20 mouse cellular contexts compared by ENCODE assay signal in genomic region chr10:111222535-111222934, GRCm38 (mm10). TPM values are rescaled to one million over a fixed set of nuclear protein-coding genes. Genes with fewer than 3 reads are reported as not detected.
DNase-seq lines count a peak whose midpoint lies in the region; ATAC-seq and TF ChIP-seq lines count a peak whose summit lies in the region.
"Had no signal": no experiment of that assay in that cellular context is flagged by ENCODE, and none has a peak within 500 bp of the region (broad histone marks: within the 10 kb centered on the region; RNA-seq: fewer than 3 reads in every experiment).

No protein-coding gene starts in this region.

- TF ChIP-seq CTCF in bone marrow, adult 2 months (IDR thresholded peaks at IDR 0.05; ENCODE audit: control insufficient read depth, insufficient read depth, low read length) = no peak
- TF ChIP-seq CTCF in liver, postnatal 0 days (IDR thresholded peaks at IDR 0.05; ENCODE audit: low read depth) = no peak

- H3K9ac ChIP-seq in heart, embryonic 13.5 days = 0 out of 2 replicates have a peak overlapping the region, but pooled peaks have one; percentile 19
- H3K9ac ChIP-seq in liver, postnatal 0 days (replicated peaks) = no peak overlapping the region
- H3K9ac ChIP-seq: embryonic facial prominence, embryonic 13.5 days; forebrain, embryonic 12.5 days; heart, embryonic 15.5 days; limb, embryonic 13.5 days; midbrain, embryonic 12.5 days had no signal

- DNase-seq in heart, adult 9 months (ENCODE audit: low spot score in 2 of 2) = no peak
- peak; percentile 25 for DNase-seq in liver, postnatal 0 days
- no peak for DNase-seq in layer of hippocampus, adult 11-12 months (ENCODE audit: low spot score)
- DNase-seq in Muller cell, postnatal 12 days (ENCODE audit: inconsistent ontology term) = no peak
- DNase-seq in thymus, postnatal 25 days = no peak
- DNase-seq: B cell, adult 2 months; cerebellum, adult 11-12 months; gastrocnemius, postnatal 36 days; kidney, adult 18-20 months; layer of hippocampus, adult 9-11 months had no signal

- no peak overlapping the region for H3K27ac ChIP-seq in heart, embryonic 13.5 days (replicated peaks)
- H3K27ac ChIP-seq in bone marrow, adult 2 months (ENCODE audit: control insufficient read depth, insufficient read depth, low read depth, low read length, poor library complexity) = peak overlapping the region; percentile 60; the same call in 1 of the 2 replicates
- no peak overlapping the region for H3K27ac ChIP-seq in liver, postnatal 0 days (ENCODE audit: low read depth)
- H3K27ac ChIP-seq: embryonic facial prominence, embryonic 13.5 days; forebrain, embryonic 12.5 days; heart, embryonic 15.5 days; hindbrain, postnatal 0 days; limb, embryonic 13.5 days; midbrain, embryonic 12.5 days had no signal

- no peak overlapping the region for H3K4me3 ChIP-seq in heart, embryonic 13.5 days
- no peak overlapping the region for H3K4me3 ChIP-seq in bone marrow, adult 2 months (replicated peaks; ENCODE audit: control insufficient read depth, low read depth, low read length)
- H3K4me3 ChIP-seq in liver, postnatal 0 days (ENCODE audit: low read depth, low read length) = no peak overlapping the region
- H3K4me3 ChIP-seq: embryonic facial prominence, embryonic 13.5 days; forebrain, embryonic 12.5 days; heart, embryonic 15.5 days; limb, embryonic 13.5 days; midbrain, embryonic 12.5 days; myocyte had no signal

- peak overlapping the region; percentile 42; the same call in 1 of the 2 replicates for H3K4me2 ChIP-seq in heart, embryonic 13.5 days
- H3K4me2 ChIP-seq in liver, postnatal 0 days (ENCODE audit: low read depth, low read length) = peak overlapping the region; percentile 45
- H3K4me2 ChIP-seq: embryonic facial prominence, embryonic 13.5 days; forebrain, embryonic 12.5 days; heart, embryonic 15.5 days; limb, embryonic 13.5 days had no signal

- no peak for TF ChIP-seq POLR2A in bone marrow, adult 2 months (IDR thresholded peaks at IDR 0.05; ENCODE audit: borderline replicate concordance, control insufficient read depth, low read depth, low read length)

- H3K9me3 ChIP-seq in heart, embryonic 13.5 days = no peaks in the 10 kb centered on the region
- H3K9me3 ChIP-seq in liver, postnatal 0 days (ENCODE audit: low read length) = no peaks in the 10 kb centered on the region
- H3K9me3 ChIP-seq: embryonic facial prominence, embryonic 13.5 days; forebrain, embryonic 12.5 days; heart, embryonic 15.5 days; limb, embryonic 13.5 days; midbrain, embryonic 12.5 days had no signal

- peaks cover 6% of the 10 kb centered on the region; the same call in 1 of the 2 replicates for H3K36me3 ChIP-seq in heart, embryonic 13.5 days
- 0 out of 2 replicates have a peak, but pooled peaks cover 3% of the 10 kb centered on the region for H3K36me3 ChIP-seq in liver, postnatal 0 days (replicated peaks; ENCODE audit: insufficient read depth, low read length)
- H3K36me3 ChIP-seq: embryonic facial prominence, embryonic 13.5 days; forebrain, embryonic 12.5 days; heart, embryonic 15.5 days; limb, embryonic 13.5 days; midbrain, embryonic 12.5 days had no signal

- TF ChIP-seq EP300 in liver, postnatal 0 days (IDR thresholded peaks at IDR 0.05; ENCODE audit: low read depth) = no peak

- ATAC-seq in heart, embryonic 13.5 days (ENCODE audit: extremely low read depth, insufficient number of reproducible peaks, low FRiP score, low TSS enrichment) = no peak
- ATAC-seq in erythroid progenitor cell, adult 5-6 weeks (replicated peaks; ENCODE audit: low FRiP score, poor library complexity, severe bottlenecking) = peak; percentile 95
- peak; percentile 93 for ATAC-seq in liver, postnatal 0 days
- ATAC-seq: hindbrain, postnatal 0 days had no signal

- no peaks in the 10 kb centered on the region for H3K27me3 ChIP-seq in heart, embryonic 13.5 days (replicated peaks)
- H3K27me3 ChIP-seq in liver, postnatal 0 days (ENCODE audit: insufficient read depth, low read length) = no peaks in the 10 kb centered on the region
- H3K27me3 ChIP-seq: embryonic facial prominence, embryonic 13.5 days; forebrain, embryonic 12.5 days; heart, embryonic 15.5 days; limb, embryonic 13.5 days; midbrain, embryonic 12.5 days had no signal

- WGBS in heart, embryonic 13.5 days = 60% methylated on average over 6 of the region's 6 CpGs
- WGBS in bone marrow, adult 2 months = 69% methylated on average over 6 of the region's 6 CpGs
- WGBS in liver, postnatal 0 days (ENCODE audit: insufficient replicate concordance) = 68% methylated on average over 6 of the region's 6 CpGs

- peaks cover 35% of the 10 kb centered on the region for H3K4me1 ChIP-seq in heart, embryonic 13.5 days
- H3K4me1 ChIP-seq in bone marrow, adult 2 months (ENCODE audit: control insufficient read depth, insufficient read depth, low read length) = no peaks in the 10 kb centered on the region; the same call in 1 of the 2 replicates
- peaks cover 7% of the 10 kb centered on the region; the same call in 1 of the 2 replicates for H3K4me1 ChIP-seq in liver, postnatal 0 days (ENCODE audit: insufficient read depth)
- H3K4me1 ChIP-seq: embryonic facial prominence, embryonic 13.5 days; limb, embryonic 13.5 days had no signal

RNA-seq across cellular contexts. Expression of gene Osbpl8, which starts 58.0 kb away (rescaled TPM):
- polyA plus RNA-seq in heart, embryonic 13.5 days (2015; fragmentation: Nextera tagmentation; extraction: Ambion mirVana) = 22.5 and 26.4 TPM in 2 replicates
- 15.3 and 25.0 TPM in 2 replicates for polyA plus RNA-seq in bone marrow, adult 2 months (2011; ENCODE audit: insufficient read depth, insufficient read length, low replicate concordance, missing spikeins)
- 108 and 133 TPM in 2 replicates for total RNA-seq in erythroid progenitor cell, adult 5-6 weeks (2015; ENCODE audit: low replicate concordance)
- total RNA-seq in erythroid progenitor cell, adult 5-6 weeks (2017; ENCODE audit: low replicate concordance) = 178 and 185 TPM in 2 replicates
- polyA plus RNA-seq in liver, postnatal 0 days (2015; fragmentation: Nextera tagmentation; extraction: Ambion mirVana) = 5.4 and 5.6 TPM in 2 replicates
